Mouse (Mus musculus) kidney, postnatal 25 days (tissue): ENCODE results near the gene Lrrc49.

Experiments
- DNase-seq, 2 experiments: peaks; one replicate each; pipeline ENCODE4 v3.0.0; 2021; ENCODE audit warnings: mixed read lengths in 2 of 2

Lrrc49 gene

GRCm38 (mm10) chr9:60529348-60530243 lies 158.4 kb downstream of the Lrrc49 start:
- DNase-seq: peak in 1 of 2 experiments; percentile 47

- no peak for DNase-seq
Measured at GRCm38 (mm10) chr9:60528269-60528668, 159.7 kb downstream of the Lrrc49 start.

GRCm38 (mm10) chr9:60527836-60528235 lies 160.1 kb downstream of the Lrrc49 start:
- no peak for DNase-seq

GRCm38 (mm10) chr9:60527051-60527450 lies 160.9 kb downstream of the Lrrc49 start:
- DNase-seq: no peak

- DNase-seq: no peak
Measured at GRCm38 (mm10) chr9:60526195-60526594, 161.8 kb downstream of the Lrrc49 start.

GRCm38 (mm10) chr9:60521806-60522264 lies 166.1 kb downstream of the Lrrc49 start, which contains the start of gene Thsd4:
Thsd4 (minus strand) TSS chr9:60522046.
- DNase-seq: peak; percentile 59 to 66

- DNase-seq: no peak
Measured at GRCm38 (mm10) chr9:60521143-60521542, 166.8 kb downstream of the Lrrc49 start.

GRCm38 (mm10) chr9:60519601-60520000 lies 168.4 kb downstream of the Lrrc49 start:
- no peak for DNase-seq
